Mouse (Mus musculus) erythroblast, embryonic 14.5 days (primary cell): Measurements from ENCODE around the gene Tspoap1.

Experiments used
- GATA1 ChIP-seq: IDR thresholded peaks from 2 replicates; pipeline ENCODE4 v1.6.1; 2012; ENCODE audit warnings: low read length, inconsistent platforms, mixed read lengths
- TAL1 ChIP-seq: IDR thresholded peaks from 3 replicates; pipeline ENCODE4 v1.6.1; 2012; ENCODE audit warnings: low read length, inconsistent platforms, mixed read lengths

DNA sequence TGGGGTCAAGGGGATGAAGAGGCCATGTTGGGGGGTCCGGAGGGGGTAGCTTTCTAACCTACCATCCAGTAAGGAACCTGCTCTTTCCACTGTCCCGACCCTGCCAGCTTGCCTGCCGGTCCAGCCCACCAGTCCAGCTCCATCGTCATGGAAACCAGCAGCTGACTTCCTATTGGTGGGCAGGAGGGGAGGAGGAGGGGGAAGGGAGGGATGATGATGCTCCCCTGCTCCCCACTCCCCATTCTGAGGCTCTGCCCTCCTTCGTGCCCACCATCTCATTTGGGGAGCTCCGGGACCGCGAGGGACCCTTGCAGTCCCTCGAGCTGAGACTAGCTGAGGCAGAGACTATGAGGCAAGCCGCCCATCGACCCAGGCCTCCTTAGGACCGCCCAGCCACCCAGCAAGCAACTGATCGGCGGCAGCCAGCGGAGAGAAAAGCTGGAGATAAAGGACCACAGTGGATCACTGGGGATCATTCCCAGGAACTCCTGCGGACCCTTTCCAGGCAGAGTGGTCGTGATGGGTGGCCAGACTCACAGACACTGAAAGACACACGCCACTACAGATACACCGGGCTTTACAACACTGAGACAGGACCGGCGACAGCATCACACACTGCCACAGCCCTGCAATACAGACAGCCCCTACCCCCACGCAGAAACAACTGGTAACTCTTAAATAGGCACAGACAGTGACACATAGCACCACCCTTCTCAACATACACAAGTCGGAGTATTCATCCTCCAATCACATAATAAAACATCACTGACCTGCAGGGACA is at the start of gene Tspoap1:
- TF ChIP-seq GATA1 (no peak), TAL1 (no peak)
